Mouse (Mus musculus): Measurements from ENCODE around the gene Cttn. TPM values are rescaled to one million over a fixed set of nuclear protein-coding genes. Genes with fewer than 3 reads are reported as not detected.

Gene Cttn
- polyA plus RNA-seq, 1 experiment from 2014 or later = 169 TPM

Other genes with a start within 250 kb of the Cttn start
- 37.9 and 41.3 TPM in 2 replicates for gene Ppfia1, start 82.7 kb upstream of the Cttn start, polyA plus RNA-seq (2014; fragmentation: Nextera tagmentation; extraction: Ambion mirVana)
- gene Fadd, start 111.5 kb upstream of the Cttn start, polyA plus RNA-seq (2014; fragmentation: Nextera tagmentation; extraction: Ambion mirVana) = 10.6 and 11.2 TPM in 2 replicates